Mouse (Mus musculus): ENCODE measurements around the gene Aspg.

Aspg gene

DNA sequence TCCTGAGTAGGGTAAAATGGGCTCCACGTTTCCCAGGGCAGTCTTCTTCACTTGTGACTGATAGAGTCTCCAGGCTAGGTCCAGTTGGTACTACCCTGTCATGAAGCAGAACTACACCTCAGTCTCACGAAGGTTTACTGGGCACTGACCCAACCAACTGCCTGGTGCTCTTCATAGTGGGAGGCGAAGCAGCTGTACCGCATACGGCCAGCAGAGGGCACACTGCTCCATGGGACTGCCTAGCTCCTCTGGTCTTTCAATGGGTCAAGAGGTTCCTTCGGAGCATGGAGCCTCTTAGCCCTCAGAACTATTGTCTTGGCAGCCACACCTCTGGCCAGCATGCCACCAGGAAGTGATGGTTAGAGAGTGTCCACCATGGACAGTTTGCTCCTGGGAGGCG, 7.2 kb downstream of the Aspg start:
- DNase-seq (ENCODE audit: low spot score) = peak; percentile 95

DNA sequence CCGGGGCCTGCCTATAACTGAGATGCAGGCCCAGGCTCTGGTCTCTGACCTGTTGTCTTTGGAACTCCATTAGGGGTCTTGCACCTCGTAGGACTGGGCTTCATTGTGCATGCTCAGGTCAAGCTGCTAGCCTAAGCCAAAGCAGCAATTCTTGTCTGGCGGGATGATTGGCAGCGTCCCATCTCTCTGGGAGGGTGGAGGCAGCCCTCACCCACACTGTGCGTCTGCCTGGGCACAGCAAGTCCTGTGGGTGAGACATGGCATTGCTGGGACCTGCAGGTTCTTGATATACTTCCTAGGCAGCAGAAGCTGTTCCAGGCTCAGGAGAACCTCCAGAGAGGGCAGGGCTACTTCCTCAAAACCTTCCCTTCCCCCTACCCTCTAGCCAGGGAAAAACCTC, 10.5 kb downstream of the Aspg start:
- no peak for DNase-seq (ENCODE audit: low spot score)

GRCm38 (mm10) chr12:112117649-112118048, 11.2 kb downstream of the Aspg start:
- DNase-seq (ENCODE audit: low spot score) = no peak

GRCm38 (mm10) chr12:112121188-112121587, 14.7 kb downstream of the Aspg start:
- no peak for DNase-seq (ENCODE audit: low spot score)

GRCm38 (mm10) chr12:112125903-112126302, 19.4 kb downstream of the Aspg start:
- DNase-seq (ENCODE audit: low spot score) = no peak

GRCm38 (mm10) chr12:112126931-112127635, 20.6 kb downstream of the Aspg start:
- DNase-seq (ENCODE audit: low spot score) = no peak

- no peak for DNase-seq (ENCODE audit: low spot score)
These were observed 22.0 kb downstream of the Aspg start for GRCm38 (mm10) chr12:112128526-112128925.

- no peak for DNase-seq (ENCODE audit: low spot score)
These were observed 22.9 kb downstream of the Aspg start for GRCm38 (mm10) chr12:112129300-112129856.

DNA sequence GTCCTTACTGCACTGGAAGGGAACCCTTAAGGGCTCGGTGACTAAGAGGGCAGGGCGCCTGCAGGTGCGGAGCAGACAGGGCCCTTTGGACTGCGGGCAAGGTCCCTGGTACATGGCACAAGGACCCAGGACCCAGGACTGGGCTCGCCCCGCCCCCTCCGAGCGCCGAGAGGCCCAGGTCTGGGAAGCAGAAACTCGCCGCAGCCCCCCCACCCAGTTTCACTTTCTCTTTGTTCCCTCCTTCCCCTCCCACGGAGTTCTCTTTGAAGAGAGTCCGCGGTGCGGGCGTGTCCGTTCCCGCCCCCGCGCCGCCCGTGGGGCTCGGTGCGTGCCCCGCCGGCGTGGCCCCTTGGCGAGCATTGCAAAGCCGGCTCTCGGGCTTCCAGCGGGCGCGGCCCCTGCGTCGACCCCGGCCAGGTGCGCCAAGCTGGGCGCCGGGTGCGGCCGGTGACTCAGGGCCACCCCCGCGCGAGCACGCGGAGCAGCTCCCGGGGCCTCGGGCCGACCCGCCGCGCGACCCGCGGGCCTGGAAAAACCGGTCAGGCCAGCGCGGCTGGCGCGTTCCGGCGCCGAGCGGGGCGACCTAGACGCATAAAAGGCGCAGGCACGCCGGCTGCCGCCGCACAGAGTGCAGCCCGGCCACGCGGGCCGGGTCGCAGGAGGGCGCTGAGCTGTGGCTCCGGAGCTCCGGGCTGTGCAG, 23.8 kb downstream of the Aspg start:
- peak; percentile 60 for DNase-seq (ENCODE audit: low spot score)

DNA sequence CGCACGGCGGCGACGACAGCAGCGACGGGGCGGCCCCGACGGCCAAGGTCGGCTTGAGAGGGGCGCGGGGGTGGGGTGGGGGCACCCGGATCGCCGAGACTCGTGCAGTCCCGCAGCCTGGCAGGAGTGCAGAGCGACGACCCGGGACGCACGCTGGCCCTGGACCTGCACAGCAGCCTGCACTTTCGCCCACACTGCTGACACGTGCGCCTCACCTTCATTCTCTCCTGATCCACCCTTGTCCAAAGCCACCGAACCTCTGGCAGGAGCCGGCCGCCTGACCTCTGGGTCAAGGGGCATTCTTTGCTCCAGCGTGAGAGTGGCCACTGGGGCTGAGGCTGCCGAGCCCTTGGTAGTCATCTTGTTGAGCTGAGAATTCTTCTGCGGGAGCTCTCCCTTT, 24.5 kb downstream of the Aspg start:
- DNase-seq (ENCODE audit: low spot score) = no peak

GRCm38 (mm10) chr12:112140231-112140630, 33.8 kb downstream of the Aspg start:
- peak; percentile 88 for DNase-seq (ENCODE audit: low spot score)

- no peak for DNase-seq (ENCODE audit: low spot score)
These were observed 34.3 kb downstream of the Aspg start for GRCm38 (mm10) chr12:112140745-112141144.

- DNase-seq (ENCODE audit: low spot score) = peak; percentile 88
These were observed 34.8 kb downstream of the Aspg start for GRCm38 (mm10) chr12:112141300-112141699.

GRCm38 (mm10) chr12:112143116-112143832, 36.8 kb downstream of the Aspg start:
- peak; percentile 78 for DNase-seq (ENCODE audit: low spot score)

DNA sequence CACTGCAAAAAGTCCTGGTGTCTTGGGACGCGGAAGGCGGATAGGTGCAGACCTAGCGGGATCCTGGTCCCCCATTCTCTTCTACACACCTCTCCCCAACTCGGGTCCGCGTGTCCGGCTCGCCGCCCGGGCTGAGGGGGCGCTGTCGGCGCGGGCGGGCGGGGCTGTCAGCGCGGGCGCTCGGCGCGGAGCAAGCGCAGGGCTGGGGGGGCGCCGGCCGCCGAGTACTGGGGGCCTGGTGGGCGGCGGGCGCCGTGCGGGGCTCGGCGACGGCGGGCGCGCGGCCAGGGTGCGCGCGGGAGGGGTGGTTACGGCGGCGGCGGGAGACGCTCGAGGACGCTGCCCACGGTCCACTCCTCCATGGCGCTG, 37.3 kb downstream of the Aspg start:
- DNase-seq (ENCODE audit: low spot score) = no peak

GRCm38 (mm10) chr12:112144377-112145115, 38.1 kb downstream of the Aspg start:
- no peak for DNase-seq (ENCODE audit: low spot score)

DNA sequence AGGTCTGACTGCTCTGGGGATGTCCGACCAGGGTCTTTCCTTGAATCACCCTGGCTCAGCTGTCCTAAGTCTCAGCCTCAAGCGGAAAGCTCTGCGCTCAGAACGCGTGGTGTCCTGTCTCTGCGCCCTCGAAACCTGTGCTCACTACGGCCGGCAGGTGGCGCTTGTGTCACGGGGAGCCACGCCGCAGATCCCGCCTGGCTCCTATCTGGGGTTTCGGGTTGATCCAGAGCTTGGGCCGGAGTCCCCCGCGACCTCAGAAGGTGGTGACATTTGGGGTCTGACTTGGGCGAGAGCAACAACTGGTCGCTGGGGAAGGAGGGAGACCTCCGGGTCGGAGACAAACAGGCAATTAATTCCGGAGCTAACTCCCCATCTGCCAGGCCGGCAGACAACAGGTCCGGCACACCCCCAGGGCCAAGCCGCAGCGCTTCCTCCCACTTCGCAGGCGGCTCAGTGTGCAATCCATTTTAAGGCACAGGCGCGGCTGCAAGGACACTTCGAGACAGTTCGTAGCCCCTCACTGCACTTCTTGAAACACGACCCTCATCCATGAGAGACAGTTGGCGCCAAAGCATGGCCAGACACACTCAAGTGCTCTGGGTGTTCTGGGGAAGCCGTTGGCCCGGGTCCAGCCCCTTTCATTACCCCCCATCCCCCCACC, 38.9 kb downstream of the Aspg start:
- DNase-seq (ENCODE audit: low spot score) = peak; percentile 96

GRCm38 (mm10) chr12:112145875-112146651, 39.6 kb downstream of the Aspg start, which contains the start of gene Kif26a:
TSS of gene Kif26a (plus strand) at chr12:112146208.
- DNase-seq (ENCODE audit: low spot score) = peak; percentile 84

GRCm38 (mm10) chr12:112147365-112147764, 40.9 kb downstream of the Aspg start:
- DNase-seq (ENCODE audit: low spot score) = no peak

DNA sequence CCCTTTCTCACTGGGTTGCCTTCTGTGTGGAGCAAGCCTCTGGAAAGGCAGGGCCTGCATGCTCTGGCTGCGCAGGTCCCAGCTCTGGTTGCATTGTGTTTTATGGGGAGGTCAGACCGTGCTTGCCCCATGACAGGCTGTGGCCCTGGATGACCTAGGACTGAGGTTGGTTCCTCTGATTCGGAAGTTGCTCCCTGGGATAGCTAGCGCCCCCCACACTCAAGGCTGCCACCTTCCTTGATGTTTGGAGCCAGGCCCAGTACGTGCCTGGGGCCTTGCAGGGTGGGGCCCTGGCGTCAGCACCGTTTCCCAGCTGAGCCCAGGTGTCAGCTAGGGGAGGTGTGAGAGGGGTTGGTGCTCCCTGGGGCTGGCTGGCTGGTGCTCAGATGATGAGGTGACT, 43.5 kb downstream of the Aspg start:
- DNase-seq (ENCODE audit: low spot score) = no peak

All from embryo, embryonic 10 days (tissue).